Mouse (Mus musculus): ENCODE measurements at regions not wholly inside any gene's neighbourhood (a gene's known extent, or its start where the extent isn't known, plus 50 kb on each side); places are given as distances from the start of the nearest gene placed in this dataset.

- Histone ChIP-seq H3K4me1 (peaks cover 9% of the 10 kb centered on the region; the same call in 1 of the 2 replicates), H3K4me3 (no peak overlapping the region), H3K27me3 (ENCODE audit: low read depth, poor library complexity, severe bottlenecking) (no peaks in the 10 kb centered on the region), H3K36me3 (no peaks in the 10 kb centered on the region), H3K9me3 (replicated peaks) (no peaks in the 10 kb centered on the region), H3K27ac (no peak overlapping the region)
- 73% methylated on average over 6 of the region's 6 CpGs for WGBS
- DNase-seq (ENCODE audit: low spot score): no peak
Observed at GRCm38 (mm10) chr3:139780054-139780453, 574.6 kb downstream of the Stpg2 start.

- H3K4me3 ChIP-seq: no peak overlapping the region
Observed at GRCm38 (mm10) chr3:139783406-139783805, 577.9 kb downstream of the Stpg2 start.

DNA sequence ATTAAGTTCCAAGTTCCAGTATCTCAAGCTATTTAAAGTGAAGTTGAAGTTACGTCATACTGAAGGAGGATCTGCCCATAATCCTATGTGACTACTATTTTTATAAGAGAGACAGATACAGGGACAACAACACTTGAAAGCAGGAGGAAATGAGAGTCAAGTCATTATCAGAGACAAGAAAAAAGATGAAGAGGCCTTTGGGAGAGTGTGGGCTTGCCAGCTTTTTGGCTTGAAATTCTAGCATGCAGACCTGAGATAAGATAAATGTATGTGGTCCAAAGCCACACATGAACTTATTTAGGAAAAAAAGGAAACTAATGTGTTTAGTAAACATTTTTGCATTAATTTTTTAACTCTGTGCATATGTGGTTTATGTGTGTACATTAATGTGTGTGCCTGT, 581.0 kb downstream of the Stpg2 start:
- Histone ChIP-seq H3K4me1 (no peaks in the 10 kb centered on the region), H3K9me3 (replicated peaks) (no peaks in the 10 kb centered on the region), H3K4me3 (no peak overlapping the region), H3K36me3 (no peaks in the 10 kb centered on the region), H3K27me3 (ENCODE audit: low read depth, poor library complexity, severe bottlenecking) (no peaks in the 10 kb centered on the region), H3K27ac (no peak overlapping the region)
- DNase-seq (ENCODE audit: low spot score): no peak
- 92% methylated on average over 1 of the region's 1 CpGs for WGBS

More at GRCm38 (mm10) chr3:139783406-139783805, 577.9 kb downstream of the Stpg2 start:
- Histone ChIP-seq H3K4me1 (peaks cover 9% of the 10 kb centered on the region; the same call in 1 of the 2 replicates), H3K27me3 (ENCODE audit: low read depth, poor library complexity, severe bottlenecking) (no peaks in the 10 kb centered on the region), H3K27ac (no peak overlapping the region), H3K36me3 (no peaks in the 10 kb centered on the region), H3K9me3 (replicated peaks) (no peaks in the 10 kb centered on the region)
- DNase-seq (ENCODE audit: low spot score): no peak
- WGBS: 81% methylated on average over 3 of the region's 3 CpGs

DNA sequence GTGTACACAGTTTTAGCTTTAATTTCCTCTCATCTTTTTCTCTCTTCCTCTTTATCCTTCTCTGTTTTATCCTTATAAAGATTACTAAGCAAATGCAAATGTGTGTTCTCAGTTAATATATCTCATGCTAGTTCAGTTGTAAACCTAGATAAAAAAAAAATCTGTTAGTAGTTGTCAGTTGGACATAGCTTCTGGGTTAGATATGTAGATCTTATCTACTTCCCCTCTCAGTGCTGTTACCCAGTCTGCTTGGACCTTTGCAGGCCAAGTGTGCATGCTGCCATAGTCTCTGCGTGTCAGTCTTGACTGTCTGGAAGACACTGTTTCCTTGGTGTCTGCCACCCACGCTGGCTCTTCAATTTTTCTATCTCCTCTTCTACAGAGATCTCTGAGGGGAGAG, 583.4 kb downstream of the Stpg2 start:
- H3K36me3 ChIP-seq: no peaks in the 10 kb centered on the region
- no peaks in the 10 kb centered on the region for H3K4me1 ChIP-seq
- H3K27ac ChIP-seq: no peak overlapping the region
- H3K9me3 ChIP-seq (replicated peaks): no peaks in the 10 kb centered on the region
- no peak for DNase-seq (ENCODE audit: low spot score)
- H3K27me3 ChIP-seq (ENCODE audit: low read depth, poor library complexity, severe bottlenecking): no peaks in the 10 kb centered on the region
- H3K4me3 ChIP-seq: no peak overlapping the region
- WGBS: 87% methylated on average over 2 of the region's 2 CpGs

GRCm38 (mm10) chr3:139796685-139797084, 591.2 kb downstream of the Stpg2 start:
- Histone ChIP-seq H3K9me3 (replicated peaks) (no peaks in the 10 kb centered on the region), H3K4me1 (no peaks in the 10 kb centered on the region), H3K27ac (no peak overlapping the region), H3K27me3 (ENCODE audit: low read depth, poor library complexity, severe bottlenecking) (no peaks in the 10 kb centered on the region), H3K4me3 (no peak overlapping the region), H3K36me3 (no peaks in the 10 kb centered on the region)
- WGBS: 77% methylated on average over 1 of the region's 1 CpGs
- no peak for DNase-seq (ENCODE audit: low spot score)

- 96% methylated on average over 2 of the region's 2 CpGs for WGBS
- Histone ChIP-seq H3K4me1 (no peaks in the 10 kb centered on the region), H3K27me3 (ENCODE audit: low read depth, poor library complexity, severe bottlenecking) (no peaks in the 10 kb centered on the region), H3K4me3 (no peak overlapping the region), H3K27ac (no peak overlapping the region), H3K36me3 (no peaks in the 10 kb centered on the region), H3K9me3 (replicated peaks) (no peaks in the 10 kb centered on the region)
- DNase-seq (ENCODE audit: low spot score): no peak
Observed at GRCm38 (mm10) chr3:139799059-139799458, 593.6 kb downstream of the Stpg2 start.

- 83% methylated on average over 7 of the region's 7 CpGs for WGBS
- H3K4me1 ChIP-seq: no peaks in the 10 kb centered on the region
- H3K36me3 ChIP-seq: no peaks in the 10 kb centered on the region
- H3K9me3 ChIP-seq (replicated peaks): no peaks in the 10 kb centered on the region
- DNase-seq (ENCODE audit: low spot score): no peak
- no peak overlapping the region for H3K27ac ChIP-seq
- H3K4me3 ChIP-seq: no peak overlapping the region
- H3K27me3 ChIP-seq (ENCODE audit: low read depth, poor library complexity, severe bottlenecking): no peaks in the 10 kb centered on the region
Observed at GRCm38 (mm10) chr3:139802716-139803710, 597.5 kb downstream of the Stpg2 start.

DNA sequence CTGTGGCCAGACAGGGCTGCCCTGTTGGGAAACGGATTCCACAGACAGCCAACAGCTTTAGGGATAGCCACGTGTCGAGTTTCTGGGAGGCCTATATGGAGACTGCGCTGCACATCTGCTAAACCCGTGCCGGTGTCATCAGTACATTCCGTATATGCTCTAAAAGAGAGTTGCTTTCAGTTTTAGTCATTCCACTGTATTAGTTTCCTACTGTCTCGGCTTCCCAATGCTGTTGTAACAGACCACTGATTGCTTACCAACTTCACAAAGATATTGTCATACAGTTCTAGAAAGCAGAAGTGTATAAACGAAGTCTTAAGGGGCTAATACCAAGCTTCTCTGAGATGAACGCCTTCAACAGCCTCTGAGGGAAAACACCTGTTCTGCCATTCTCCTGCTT, 622.5 kb downstream of the Stpg2 start:
- Histone ChIP-seq H3K36me3 (no peaks in the 10 kb centered on the region), H3K9me3 (replicated peaks) (no peaks in the 10 kb centered on the region), H3K27me3 (ENCODE audit: low read depth, poor library complexity, severe bottlenecking) (no peaks in the 10 kb centered on the region), H3K4me1 (no peaks in the 10 kb centered on the region), H3K27ac (no peak overlapping the region), H3K4me3 (no peak overlapping the region)
- no peak for DNase-seq (ENCODE audit: low spot score)
- WGBS: 90% methylated on average over 10 of the region's 10 CpGs

DNA sequence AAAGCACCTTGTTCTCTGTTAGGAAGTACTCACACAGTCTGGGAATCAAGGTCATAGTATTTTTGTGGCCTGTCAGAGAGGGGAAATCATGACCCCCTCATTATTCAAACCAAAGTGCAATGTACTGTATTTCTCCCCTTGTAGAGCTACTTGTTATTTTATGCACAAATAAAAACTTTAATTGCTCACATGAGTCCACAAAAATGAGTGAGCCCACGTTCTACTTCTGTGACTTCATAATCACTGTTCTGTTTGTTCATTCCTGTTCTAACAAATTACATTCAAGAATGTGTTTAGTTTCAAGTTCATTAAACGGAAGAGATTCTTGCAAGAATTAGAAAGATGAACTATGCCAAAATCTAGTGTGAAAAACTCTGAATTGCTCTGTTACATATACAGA, 623.1 kb downstream of the Stpg2 start:
- H3K36me3 ChIP-seq: no peaks in the 10 kb centered on the region
- no peaks in the 10 kb centered on the region for H3K4me1 ChIP-seq
- no peak overlapping the region for H3K27ac ChIP-seq
- H3K27me3 ChIP-seq (ENCODE audit: low read depth, poor library complexity, severe bottlenecking): no peaks in the 10 kb centered on the region
- no peak overlapping the region for H3K4me3 ChIP-seq
- H3K9me3 ChIP-seq (replicated peaks): no peaks in the 10 kb centered on the region
- WGBS: 92% methylated on average over 2 of the region's 2 CpGs
- DNase-seq (ENCODE audit: low spot score): no peak

DNA sequence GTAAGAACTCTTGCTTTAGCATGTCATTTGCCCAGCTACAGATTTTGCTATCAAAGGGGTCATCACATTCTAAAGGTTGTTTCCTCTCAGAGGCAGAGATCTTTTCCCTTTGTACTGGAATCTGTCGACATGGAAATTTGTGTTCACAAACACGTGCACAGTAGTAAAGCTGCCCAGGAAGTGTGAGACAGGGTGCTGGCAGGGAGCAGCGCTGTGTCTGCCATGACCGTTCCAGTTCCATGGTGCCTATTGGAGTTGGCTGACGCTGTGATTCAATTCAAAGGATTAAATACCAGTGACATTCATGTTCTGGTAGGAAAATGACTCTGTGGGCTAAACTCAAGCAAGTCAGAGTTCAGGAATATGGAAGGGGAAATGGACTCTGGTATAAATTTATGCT, 627.1 kb downstream of the Stpg2 start:
- no peaks in the 10 kb centered on the region for H3K36me3 ChIP-seq
- no peaks in the 10 kb centered on the region for H3K9me3 ChIP-seq (replicated peaks)
- no peaks in the 10 kb centered on the region for H3K27me3 ChIP-seq (ENCODE audit: low read depth, poor library complexity, severe bottlenecking)
- DNase-seq (ENCODE audit: low spot score): no peak
- WGBS: 89% methylated on average over 5 of the region's 5 CpGs
- H3K27ac ChIP-seq: no peak overlapping the region
- no peak overlapping the region for H3K4me3 ChIP-seq
- H3K4me1 ChIP-seq: no peaks in the 10 kb centered on the region

GRCm38 (mm10) chr3:139842015-139842414, 636.5 kb downstream of the Stpg2 start:
- H3K27ac ChIP-seq: no peak overlapping the region
- H3K4me3 ChIP-seq: no peak overlapping the region
- 92% methylated on average over 3 of the region's 3 CpGs for WGBS
- H3K27me3 ChIP-seq (ENCODE audit: low read depth, poor library complexity, severe bottlenecking): no peaks in the 10 kb centered on the region
- DNase-seq (ENCODE audit: low spot score): no peak
- H3K36me3 ChIP-seq: no peaks in the 10 kb centered on the region
- no peaks in the 10 kb centered on the region for H3K4me1 ChIP-seq
- no peaks in the 10 kb centered on the region for H3K9me3 ChIP-seq (replicated peaks)

DNA sequence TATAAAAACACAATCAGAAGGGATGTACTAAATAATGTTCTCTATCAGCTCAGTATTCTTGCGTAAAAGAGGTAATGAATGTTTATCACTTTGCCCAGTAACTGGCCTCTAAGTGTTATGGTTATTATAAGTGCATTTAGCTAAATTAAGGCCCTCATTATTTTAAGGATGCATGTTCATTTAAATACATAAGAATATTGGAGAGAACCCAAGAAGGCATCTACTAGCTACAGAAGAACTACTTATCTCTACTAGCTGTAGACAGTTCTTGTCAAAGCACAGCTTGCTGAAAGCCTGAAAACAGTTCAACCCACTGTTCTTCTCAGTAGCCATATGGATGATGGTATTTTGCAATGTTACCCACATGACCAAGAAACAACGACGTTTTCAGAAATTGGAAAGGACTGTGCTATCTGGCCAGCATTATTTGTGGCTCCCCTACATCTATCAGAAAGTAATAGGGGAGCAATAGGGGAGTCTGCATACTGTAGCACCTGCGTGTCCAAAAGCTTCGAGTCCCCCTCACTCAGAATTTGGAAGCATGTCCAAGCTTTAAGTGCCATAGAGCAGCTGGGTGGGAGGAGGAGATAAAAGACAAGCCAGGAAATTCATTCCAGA, 637.6 kb downstream of the Stpg2 start:
- H3K4me1 ChIP-seq: no peaks in the 10 kb centered on the region
- DNase-seq (ENCODE audit: low spot score): no peak
- 89% methylated on average over 5 of the region's 5 CpGs for WGBS
- H3K9me3 ChIP-seq (replicated peaks): no peaks in the 10 kb centered on the region
- no peak overlapping the region for H3K27ac ChIP-seq
- H3K27me3 ChIP-seq (ENCODE audit: low read depth, poor library complexity, severe bottlenecking): no peaks in the 10 kb centered on the region
- H3K4me3 ChIP-seq: no peak overlapping the region
- H3K36me3 ChIP-seq: no peaks in the 10 kb centered on the region

DNA sequence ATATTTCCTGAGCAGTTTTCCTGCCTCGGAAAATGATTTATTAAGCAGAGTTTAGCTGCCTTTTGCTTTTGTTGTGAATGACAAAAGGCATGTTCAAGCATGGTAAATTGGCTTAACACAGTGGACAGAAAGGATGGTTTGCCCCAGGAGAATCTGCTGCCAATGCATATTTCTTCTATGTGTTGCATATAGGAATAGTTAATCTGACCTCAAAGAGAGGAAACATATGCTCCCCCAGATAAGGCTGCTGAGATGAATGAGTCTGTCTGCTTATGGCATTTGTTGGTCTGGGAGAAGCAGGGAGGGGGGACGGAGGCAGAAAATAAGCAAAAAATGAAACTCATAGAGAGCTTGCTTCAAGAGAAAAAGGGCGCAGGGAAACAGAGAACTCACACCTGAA, 638.9 kb downstream of the Stpg2 start:
- Histone ChIP-seq H3K4me1 (no peaks in the 10 kb centered on the region), H3K27me3 (ENCODE audit: low read depth, poor library complexity, severe bottlenecking) (no peaks in the 10 kb centered on the region), H3K36me3 (no peaks in the 10 kb centered on the region), H3K9me3 (replicated peaks) (no peaks in the 10 kb centered on the region), H3K4me3 (no peak overlapping the region), H3K27ac (no peak overlapping the region)
- no peak for DNase-seq (ENCODE audit: low spot score)
- WGBS: 80% methylated on average over 3 of the region's 3 CpGs
